28 mouse cellular contexts compared by ENCODE assay signal in the genomic region with DNA sequence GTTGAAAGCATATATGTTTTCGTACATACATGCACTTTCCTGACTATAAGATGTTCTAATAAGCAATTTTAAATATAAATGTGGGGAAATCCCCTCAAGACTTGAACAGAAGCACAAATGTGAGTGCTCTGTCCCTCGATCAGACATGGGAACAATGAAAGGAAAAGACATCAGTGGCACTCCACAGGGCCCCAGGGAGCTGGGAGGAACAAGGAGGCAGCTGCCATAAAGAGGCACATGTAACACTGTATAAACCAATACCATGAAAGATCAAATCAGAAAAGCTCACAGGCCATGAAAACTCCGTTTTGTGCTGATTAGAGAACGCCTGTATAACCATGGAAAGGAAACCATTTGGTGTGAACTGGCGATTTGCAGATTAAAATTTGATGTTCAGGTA.
DNase-seq lines count a peak whose midpoint lies in the region; ATAC-seq and TF ChIP-seq lines count a peak whose summit lies in the region.
"Had no signal": no experiment of that assay in that cellular context is flagged by ENCODE, and none has a peak within 500 bp of the region (broad histone marks: within the 10 kb centered on the region; RNA-seq: fewer than 3 reads in every experiment).

No protein-coding gene starts in this region.

- H3K36me3 ChIP-seq in neural tube, embryonic 14.5 days (ENCODE audit: control insufficient read depth, insufficient read depth, low read length), result no peaks in the 10 kb centered on the region
- no peaks in the 10 kb centered on the region for H3K36me3 ChIP-seq in intestine, embryonic 16.5 days (ENCODE audit: control insufficient read depth, insufficient read depth, low read length)
- H3K36me3 ChIP-seq: embryonic facial prominence, embryonic 13.5 days; forebrain, embryonic 10.5 days; heart, embryonic 12.5 days; kidney, embryonic 15.5 days; limb, embryonic 13.5 days; lung, embryonic 15.5 days had no signal

- intact Hi-C loops in left cerebral cortex, postnatal 4 days (cut with DNase I), result no loop called here
- intact Hi-C loops in left cerebral cortex, postnatal 14 days (cut with DNase I), result no loop called here
- intact Hi-C loops in heart, postnatal 10 days (cut with DNase I), result no loop called here

- no peak overlapping the region for H3K4me2 ChIP-seq in neural tube, embryonic 14.5 days (ENCODE audit: low read depth, low read length)
- H3K4me2 ChIP-seq in intestine, embryonic 16.5 days (ENCODE audit: low read depth, low read length), result no peak overlapping the region
- H3K4me2 ChIP-seq: embryonic facial prominence, embryonic 13.5 days; heart, embryonic 12.5 days; kidney, embryonic 15.5 days; limb, embryonic 13.5 days; liver, embryonic 11.5 days; lung, embryonic 15.5 days had no signal

- no peak overlapping the region for H3K27ac ChIP-seq in neural tube, embryonic 14.5 days (ENCODE audit: low read depth, low read length)
- H3K27ac ChIP-seq in intestine, embryonic 16.5 days (ENCODE audit: low read length), result no peak overlapping the region
- H3K27ac ChIP-seq: embryonic facial prominence, embryonic 13.5 days; forebrain, embryonic 10.5 days; heart, adult 2 months; kidney, embryonic 15.5 days; limb, embryonic 13.5 days; lung, embryonic 15.5 days had no signal

- TF ChIP-seq POLR2A in brain, embryonic 14.5 days (IDR thresholded peaks at IDR 0.05; ENCODE audit: borderline replicate concordance, extremely low read depth, insufficient read depth, insufficient read length, poor library complexity, severe bottlenecking), result no peak

- no peaks in the 10 kb centered on the region for H3K4me1 ChIP-seq in neural tube, embryonic 14.5 days (ENCODE audit: control insufficient read depth, insufficient read depth, low read length)
- H3K4me1 ChIP-seq in intestine, embryonic 16.5 days (ENCODE audit: control insufficient read depth, insufficient read depth, low read length), result no peaks in the 10 kb centered on the region
- H3K4me1 ChIP-seq: embryonic facial prominence, embryonic 13.5 days; forebrain, embryonic 10.5 days; heart, embryonic 12.5 days; kidney, embryonic 15.5 days; limb, embryonic 13.5 days; lung, embryonic 15.5 days had no signal

- WGBS in neural tube, embryonic 14.5 days, result 46% methylated on average over 5 of the region's 5 CpGs
- 67% methylated on average over 5 of the region's 5 CpGs for WGBS in intestine, embryonic 16.5 days

- no peak for TF ChIP-seq CTCF in brain, embryonic 14.5 days (IDR thresholded peaks at IDR 0.05; ENCODE audit: borderline replicate concordance, extremely low read depth, insufficient read depth, insufficient read length)

- H3K9ac ChIP-seq in neural tube, embryonic 14.5 days (replicated peaks; ENCODE audit: low read depth, low read length), result no peak overlapping the region
- H3K9ac ChIP-seq in intestine, embryonic 16.5 days (ENCODE audit: low read depth, low read length), result no peak overlapping the region
- H3K9ac ChIP-seq: embryonic facial prominence, embryonic 13.5 days; forebrain, postnatal 0 days; heart, embryonic 12.5 days; kidney, embryonic 15.5 days; limb, embryonic 13.5 days; lung, embryonic 15.5 days had no signal

- no peaks in the 10 kb centered on the region for H3K9me3 ChIP-seq in neural tube, embryonic 14.5 days (ENCODE audit: control insufficient read depth, low read length)
- H3K9me3 ChIP-seq in intestine, embryonic 16.5 days (ENCODE audit: control insufficient read depth, low read length), result no peaks in the 10 kb centered on the region
- H3K9me3 ChIP-seq: embryonic facial prominence, embryonic 13.5 days; forebrain, embryonic 10.5 days; heart, embryonic 12.5 days; kidney, embryonic 15.5 days; limb, embryonic 13.5 days; lung, embryonic 15.5 days had no signal

- H3K4me3 ChIP-seq in neural tube, embryonic 14.5 days (ENCODE audit: low read depth, low read length), result no peak overlapping the region
- H3K4me3 ChIP-seq in intestine, embryonic 16.5 days (ENCODE audit: low read length), result no peak overlapping the region
- H3K4me3 ChIP-seq: embryonic facial prominence, embryonic 13.5 days; forebrain, embryonic 10.5 days; heart, adult 2 months; heart, embryonic 12.5 days; kidney, embryonic 15.5 days; limb, embryonic 13.5 days; lung, embryonic 15.5 days had no signal

- no peaks in the 10 kb centered on the region for H3K27me3 ChIP-seq in neural tube, embryonic 14.5 days (ENCODE audit: control insufficient read depth, insufficient read depth, low read length)
- H3K27me3 ChIP-seq in intestine, embryonic 16.5 days (replicated peaks; ENCODE audit: control insufficient read depth, insufficient read depth, low read length), result no peaks in the 10 kb centered on the region
- H3K27me3 ChIP-seq: CH12.LX; embryonic facial prominence, embryonic 13.5 days; heart, embryonic 12.5 days; kidney, embryonic 15.5 days; limb, embryonic 13.5 days; lung, embryonic 15.5 days had no signal

- ATAC-seq in neural tube, embryonic 14.5 days (ENCODE audit: low read depth), result peak; percentile 68; the same call in 1 of the 2 replicates
- ATAC-seq in intestine, embryonic 16.5 days, result no peak
- ATAC-seq: forebrain, postnatal 0 days; inflammation-experienced regulatory T-cells, adult 6 months had no signal

- peak; percentile 5 to 10 for DNase-seq in cerebellum, postnatal 10 days
- DNase-seq in cerebellum, adult 18-20 months, result no peak
- DNase-seq in left cerebral cortex, postnatal 4 days, result peak; percentile 13
- no peak for DNase-seq in left cerebral cortex, postnatal 14 days (ENCODE audit: low spot score in 2 of 2)
- DNase-seq in brain, embryonic 14.5 days (ENCODE audit: low read depth), result peak; percentile 53
- no peak for DNase-seq in heart, postnatal 10 days
- DNase-seq: adrenal gland, adult 8-10 months; cerebellum, adult 11 months; cerebellum, adult 9-11 months; forebrain, postnatal 0 days; heart, adult 2 months; kidney, adult 18-20 months; kidney, postnatal 25 days; lung, postnatal 36 days; right cerebral cortex, postnatal 25 days; spleen, adult 18-20 months; thymus, postnatal 25 days had no signal

Comparison
In these comparisons a context has a peak if more than half of its experiments do, and no peak if none do; other contexts are left out.
1. DNase-seq: peak in cerebellum, postnatal 10 days (2 of 2), left cerebral cortex, postnatal 4 days (single experiment) and brain, embryonic 14.5 days (single experiment); none in cerebellum, adult 18-20 months (0 of 2), left cerebral cortex, postnatal 14 days (0 of 2) and heart, postnatal 10 days (0 of 2).